Mouse (Mus musculus) intestine, postnatal 0 days (tissue): ENCODE measurements around the gene Map3k21. TPM values are rescaled to one million over a fixed set of nuclear protein-coding genes. Genes with fewer than 3 reads are reported as not detected.

Source experiments
- ATAC-seq: fragments of 200-750 bp; cut with Nextera tagmentation; 2 replicates; pipeline ENCODE4 v1.8.0; 2017; ENCODE audit warnings: mild to moderate bottlenecking, moderate TSS enrichment, moderate library complexity
- H3K27ac ChIP-seq: fragments of 300-500 bp; sonication (generic); 2 replicates; pipeline ENCODE4 v1.5.1; 2014; ENCODE audit warnings: mild to moderate bottlenecking, low read depth, low read length, moderate library complexity
- H3K27me3 ChIP-seq: fragments of 300-500 bp; sonication (generic); replicated peaks from 2 replicates; pipeline ENCODE4 v1.6.1; 2014; ENCODE audit warnings: low read length, mixed read lengths; ENCODE audit not compliant: control insufficient read depth, insufficient read depth
- H3K36me3 ChIP-seq: fragments of 300-500 bp; sonication (generic); 2 replicates; pipeline ENCODE4 v1.6.1; 2014; ENCODE audit warnings: mild to moderate bottlenecking, moderate library complexity; ENCODE audit not compliant: control insufficient read depth, insufficient read depth
- H3K4me1 ChIP-seq: fragments of 300-500 bp; sonication (generic); replicated peaks from 2 replicates; pipeline ENCODE4 v1.6.1; 2014; ENCODE audit warnings: antibody characterized with exemption, low read length, mixed read lengths; ENCODE audit not compliant: control insufficient read depth, insufficient read depth
- H3K4me2 ChIP-seq: fragments of 300-500 bp; sonication (generic); replicated peaks from 2 replicates; pipeline ENCODE4 v1.6.1; 2014; ENCODE audit warnings: low read depth, mild to moderate bottlenecking, moderate library complexity
- H3K4me3 ChIP-seq: fragments of 300-500 bp; sonication (generic); 2 replicates; pipeline ENCODE4 v1.5.1; 2014; ENCODE audit warnings: low read depth, low read length
- H3K9ac ChIP-seq: fragments of 300-500 bp; sonication (generic); 2 replicates; pipeline ENCODE4 v1.6.1; 2014; ENCODE audit warnings: mild to moderate bottlenecking, low read depth, low read length
- H3K9me3 ChIP-seq: fragments of 300-500 bp; sonication (generic); 2 replicates; pipeline ENCODE4 v1.6.1; 2016; ENCODE audit warnings: mixed run types; ENCODE audit not compliant: control insufficient read depth
- CTCF ChIP-seq: sonication (generic); IDR thresholded peaks from 2 replicates; pipeline ENCODE4 v1.5.1; 2016; ENCODE audit warnings: low read depth, mild to moderate bottlenecking, control low read depth, antibody characterized with exemption, moderate library complexity
- WGBS: fragments of 180-500 bp; shearing (Covaris S2); extraction: QIAGEN DNeasy Blood & Tissue Kit; methylation state at CpG from one replicate; pipeline ENCODE4 v1.1.7; 2014; 5-methylcytosine and 5-hydroxymethylcytosine counted together
- polyA plus RNA-seq: library from polyadenylated mRNA; unstranded; fragments of >200 nt; fragmentation: Nextera tagmentation; extraction: Ambion mirVana; gene quantifications from 2 replicates; pipeline ENCODE4 v1.2.1, GENCODE M21; 2015

The Map3k21 gene
- polyA plus RNA-seq, 1 experiment from 2014 or later: 4.5 TPM

DNA sequence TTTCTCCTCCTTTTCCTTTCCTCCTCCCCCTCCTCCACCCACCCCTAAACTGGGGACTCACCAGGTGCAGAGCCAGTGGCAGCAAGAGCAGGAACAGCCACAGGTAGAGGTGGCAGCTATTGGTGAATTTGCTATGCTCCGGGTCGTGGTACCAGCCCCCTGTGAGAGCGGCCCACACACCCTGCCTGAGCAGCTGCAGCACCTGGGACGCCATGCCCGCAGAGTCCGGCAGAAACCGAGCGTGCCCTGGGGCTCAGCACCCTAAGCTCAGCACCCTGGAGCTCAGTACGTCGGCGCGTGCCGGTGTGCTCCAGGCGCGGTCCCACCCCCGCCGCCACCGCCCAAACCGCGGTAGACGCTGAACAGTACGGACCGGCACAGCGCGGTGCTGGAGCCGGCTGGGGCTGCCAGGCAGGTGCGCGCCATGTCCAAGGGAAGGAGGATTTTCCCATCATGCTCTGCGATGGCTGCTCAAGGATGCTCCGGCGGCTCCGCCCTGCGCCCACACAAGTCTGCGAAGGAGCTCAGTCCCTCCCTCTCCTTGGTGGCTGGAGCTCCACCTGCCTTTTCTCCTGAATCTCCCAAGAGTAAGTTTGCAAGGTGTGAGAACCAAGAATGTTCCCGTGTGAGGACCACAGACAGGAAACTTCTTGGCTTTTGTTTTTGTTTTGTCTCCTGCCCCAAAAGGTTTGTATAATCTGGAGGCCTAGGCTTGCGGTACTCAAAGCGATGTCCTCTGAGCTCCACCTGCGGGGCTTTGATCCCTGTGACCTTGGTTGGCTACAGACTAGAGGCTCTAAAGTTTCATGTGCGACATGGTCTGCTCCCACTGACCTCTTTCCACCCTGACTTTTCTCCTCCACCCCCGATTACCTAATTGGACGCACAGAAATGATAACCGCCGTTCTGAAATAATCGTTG is 12.1 kb upstream of the Map3k21 start, which contains the start of gene Pcnx2:
Pcnx2 (minus strand) TSS at position 450 of the 921 bp plus-strand sequence.
- Histone ChIP-seq H3K4me2 (peak within 1 kb of the TSS; percentile 33), H3K4me1 (no peaks in the 10 kb centered on the region), H3K36me3 (no peaks in the 10 kb centered on the region), H3K9ac (no peak within 1 kb of the TSS), H3K27me3 (peaks cover 13% of the 10 kb centered on the region), H3K4me3 (no peak within 1 kb of the TSS; the same call in 1 of the 2 replicates), H3K27ac (no peak within 1 kb of the TSS), H3K9me3 (no peaks in the 10 kb centered on the region)
- ATAC-seq: peak; percentile 36
- TF ChIP-seq CTCF: no peak
- WGBS: 5% methylated on average over 44 of the region's 44 CpGs

DNA sequence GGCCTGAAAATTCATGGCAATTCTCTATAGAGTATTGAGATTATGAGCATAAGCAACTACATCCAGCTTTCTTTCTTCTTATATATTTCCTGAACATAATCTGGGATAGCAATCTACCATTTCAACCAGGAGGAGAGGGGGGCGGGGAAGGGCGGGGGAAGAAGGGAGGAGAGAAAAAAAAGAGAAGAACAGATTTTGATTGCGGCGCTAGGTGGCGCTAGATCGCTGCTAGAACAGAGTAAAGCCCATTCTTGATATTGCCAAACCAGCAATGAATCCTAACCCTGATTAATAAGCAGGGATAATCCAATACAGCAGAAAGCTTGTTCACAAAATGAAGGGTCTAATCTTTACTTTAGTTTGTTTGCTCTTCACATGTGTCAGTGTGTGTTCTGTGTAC is 11.4 kb upstream of the Map3k21 start:
- Histone ChIP-seq H3K36me3 (no peaks in the 10 kb centered on the region), H3K9me3 (no peaks in the 10 kb centered on the region), H3K4me1 (no peaks in the 10 kb centered on the region), H3K4me2 (peak overlapping the region; percentile 33), H3K4me3 (no peak overlapping the region), H3K9ac (no peak overlapping the region), H3K27me3 (peaks cover 13% of the 10 kb centered on the region), H3K27ac (no peak overlapping the region)
- WGBS: under 1% methylated on average over 6 of the region's 6 CpGs
- ATAC-seq: no peak
- peak; percentile 78 for TF ChIP-seq CTCF

DNA sequence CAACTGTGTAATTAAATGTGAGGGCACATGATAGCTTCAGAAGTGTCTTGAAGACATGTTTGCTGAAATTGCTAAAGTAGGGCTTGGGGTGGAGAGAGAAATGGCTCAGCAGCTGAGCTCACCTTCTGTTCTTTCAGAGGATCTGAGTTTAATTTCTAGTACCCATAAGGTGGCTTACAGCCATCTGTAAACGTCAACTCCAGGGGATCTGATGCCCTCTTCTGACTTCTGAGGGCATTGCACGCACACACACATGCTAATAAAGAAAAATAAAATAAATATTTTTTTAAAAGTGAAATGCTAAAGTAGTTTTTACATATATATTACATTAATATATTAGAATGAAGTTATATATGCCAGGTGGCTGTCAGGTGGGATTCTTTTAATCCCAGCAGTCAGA is 9.1 kb upstream of the Map3k21 start:
- Histone ChIP-seq H3K36me3 (no peaks in the 10 kb centered on the region), H3K4me3 (no peak overlapping the region), H3K27ac (no peak overlapping the region), H3K4me2 (no peak overlapping the region), H3K9me3 (no peaks in the 10 kb centered on the region), H3K9ac (no peak overlapping the region), H3K27me3 (peaks cover 13% of the 10 kb centered on the region), H3K4me1 (no peaks in the 10 kb centered on the region)
- TF ChIP-seq CTCF: peak; percentile 59
- no peak for ATAC-seq
- 23% methylated on average over 2 of the region's 2 CpGs for WGBS

DNA sequence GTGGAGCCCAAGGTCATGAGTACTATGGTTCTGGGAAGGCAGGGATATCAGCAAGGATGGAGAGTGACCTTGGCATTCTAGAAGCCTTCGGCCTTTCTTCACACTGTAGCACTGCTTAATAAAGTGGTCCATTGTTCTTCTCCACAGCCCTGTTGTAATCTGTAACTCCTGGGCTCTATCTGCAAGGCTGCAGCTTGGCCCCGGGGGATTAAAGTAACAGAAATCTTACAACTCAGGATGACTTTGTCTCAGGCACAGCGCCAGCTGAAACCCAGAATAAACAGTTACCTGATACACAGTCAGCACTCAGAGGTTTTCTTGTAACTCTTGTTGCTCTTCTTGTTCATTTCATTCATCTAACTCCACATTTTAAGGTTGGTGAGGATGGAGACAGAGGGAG is 7.7 kb upstream of the Map3k21 start:
- TF ChIP-seq CTCF: no peak
- Histone ChIP-seq H3K4me1 (no peaks in the 10 kb centered on the region), H3K9me3 (no peaks in the 10 kb centered on the region), H3K9ac (no peak overlapping the region), H3K27ac (no peak overlapping the region), H3K4me3 (no peak overlapping the region), H3K27me3 (peaks cover 12% of the 10 kb centered on the region), H3K4me2 (no peak overlapping the region), H3K36me3 (no peaks in the 10 kb centered on the region)
- WGBS: 42% methylated on average over 3 of the region's 3 CpGs
- no peak for ATAC-seq

DNA sequence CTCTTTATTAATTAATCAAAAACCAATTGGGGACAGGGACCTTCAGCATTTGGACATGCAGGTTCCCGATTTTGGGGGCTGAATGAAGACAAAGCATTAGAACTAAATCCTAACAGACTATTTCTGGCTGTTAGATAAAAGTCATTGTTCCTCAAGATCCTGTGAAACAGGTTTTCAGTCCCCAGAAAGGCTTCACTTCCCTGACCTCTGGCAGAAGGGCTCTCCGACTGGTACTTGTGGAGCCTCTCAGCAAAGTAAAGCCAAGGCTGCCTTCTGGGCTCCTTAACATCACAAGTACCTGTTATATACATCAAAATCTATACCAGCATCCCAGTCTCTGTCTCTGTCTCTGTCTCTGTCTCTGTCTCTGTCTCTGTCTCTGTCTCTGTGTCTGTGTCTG is 4.9 kb upstream of the Map3k21 start:
- no peak overlapping the region for H3K27ac ChIP-seq
- ATAC-seq: no peak
- 42% methylated on average over 2 of the region's 2 CpGs for WGBS
- no peak overlapping the region for H3K9ac ChIP-seq
- H3K9me3 ChIP-seq: no peaks in the 10 kb centered on the region
- H3K4me3 ChIP-seq: no peak overlapping the region
- H3K4me1 ChIP-seq: no peaks in the 10 kb centered on the region
- no peak overlapping the region for H3K4me2 ChIP-seq
- H3K27me3 ChIP-seq: peaks cover 6% of the 10 kb centered on the region; the same call in 1 of the 2 replicates
- H3K36me3 ChIP-seq: no peaks in the 10 kb centered on the region
- TF ChIP-seq CTCF: no peak

DNA sequence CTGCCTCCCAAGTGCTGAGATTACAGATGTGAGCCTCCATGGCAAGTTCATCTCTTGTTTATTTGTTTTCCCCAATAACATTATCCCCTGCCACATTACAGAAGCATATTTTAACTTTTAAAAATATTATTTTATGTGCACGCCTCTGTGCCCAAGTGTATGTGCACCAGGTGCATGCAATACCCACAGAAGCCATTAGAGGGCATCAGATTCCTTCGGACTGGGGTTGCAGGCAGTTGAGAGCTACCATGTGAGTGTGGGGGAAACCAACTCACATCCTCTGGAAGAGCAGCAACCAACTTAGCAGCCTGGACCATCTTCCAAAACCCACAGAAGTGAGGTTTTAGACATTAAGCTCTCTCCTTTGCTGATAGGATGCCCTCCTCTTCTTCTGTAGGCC is 2.9 kb upstream of the Map3k21 start:
- Histone ChIP-seq H3K27me3 (peaks cover 15% of the 10 kb centered on the region), H3K4me2 (no peak overlapping the region)

More for the DNA sequence above, 2.9 kb upstream of the Map3k21 start:
- 78% methylated on average over 2 of the region's 2 CpGs for whole genome bisulfite sequencing
- no peak for ATAC-seq
- H3K9me3 ChIP-seq: no peaks in the 10 kb centered on the region
- no peak overlapping the region for H3K4me3 ChIP-seq
- peak; percentile 63 for TF ChIP-seq CTCF
- no peaks in the 10 kb centered on the region for H3K4me1 ChIP-seq
- H3K36me3 ChIP-seq: no peaks in the 10 kb centered on the region
- no peak overlapping the region for H3K27ac ChIP-seq
- no peak overlapping the region for H3K9ac ChIP-seq
